Mouse (Mus musculus): ENCODE measurements around the gene Eps8. TPM values are rescaled to one million over a fixed set of nuclear protein-coding genes. Genes with fewer than 3 reads are reported as not detected.

The Eps8 gene
- total RNA-seq, 4 experiments from 2014 or later, result 39.1 to 47.8 (median 45.7) TPM

- DNase-seq (ENCODE audit: low spot score in 2 of 2), result no peak
Observed at GRCm38 (mm10) chr6:137621021-137621420, 33.7 kb downstream of the Eps8 start.

- no peak for DNase-seq (ENCODE audit: low spot score in 2 of 2)
Observed at GRCm38 (mm10) chr6:137613903-137614302, 40.8 kb downstream of the Eps8 start.

GRCm38 (mm10) chr6:137612071-137612547 is 42.6 kb downstream of the Eps8 start:
- DNase-seq (ENCODE audit: low spot score in 2 of 2), result no peak

- DNase-seq (ENCODE audit: low spot score in 2 of 2), result no peak
Observed at GRCm38 (mm10) chr6:137608160-137608930, 46.3 kb downstream of the Eps8 start.

DNA sequence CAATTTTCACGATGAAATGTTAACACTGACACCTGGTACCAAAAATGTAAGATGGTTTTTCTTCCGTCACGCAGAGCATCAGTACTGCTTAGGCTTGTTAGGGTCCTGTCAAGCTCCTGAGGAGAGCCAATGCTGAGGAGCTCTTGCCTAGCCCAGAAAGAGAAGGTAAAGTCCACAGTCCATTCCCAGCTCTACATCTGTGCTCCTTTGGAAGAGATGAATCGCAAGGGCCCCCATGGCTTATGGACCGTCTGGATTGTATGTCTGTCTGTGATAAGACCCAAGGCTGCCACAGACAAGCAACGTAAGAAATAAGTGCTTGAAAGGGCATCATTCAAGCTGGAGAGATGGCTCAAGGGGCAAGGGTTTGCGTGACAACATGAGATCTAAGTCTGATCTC is 48.1 kb downstream of the Eps8 start:
- DNase-seq (ENCODE audit: low spot score in 2 of 2), result no peak

DNA sequence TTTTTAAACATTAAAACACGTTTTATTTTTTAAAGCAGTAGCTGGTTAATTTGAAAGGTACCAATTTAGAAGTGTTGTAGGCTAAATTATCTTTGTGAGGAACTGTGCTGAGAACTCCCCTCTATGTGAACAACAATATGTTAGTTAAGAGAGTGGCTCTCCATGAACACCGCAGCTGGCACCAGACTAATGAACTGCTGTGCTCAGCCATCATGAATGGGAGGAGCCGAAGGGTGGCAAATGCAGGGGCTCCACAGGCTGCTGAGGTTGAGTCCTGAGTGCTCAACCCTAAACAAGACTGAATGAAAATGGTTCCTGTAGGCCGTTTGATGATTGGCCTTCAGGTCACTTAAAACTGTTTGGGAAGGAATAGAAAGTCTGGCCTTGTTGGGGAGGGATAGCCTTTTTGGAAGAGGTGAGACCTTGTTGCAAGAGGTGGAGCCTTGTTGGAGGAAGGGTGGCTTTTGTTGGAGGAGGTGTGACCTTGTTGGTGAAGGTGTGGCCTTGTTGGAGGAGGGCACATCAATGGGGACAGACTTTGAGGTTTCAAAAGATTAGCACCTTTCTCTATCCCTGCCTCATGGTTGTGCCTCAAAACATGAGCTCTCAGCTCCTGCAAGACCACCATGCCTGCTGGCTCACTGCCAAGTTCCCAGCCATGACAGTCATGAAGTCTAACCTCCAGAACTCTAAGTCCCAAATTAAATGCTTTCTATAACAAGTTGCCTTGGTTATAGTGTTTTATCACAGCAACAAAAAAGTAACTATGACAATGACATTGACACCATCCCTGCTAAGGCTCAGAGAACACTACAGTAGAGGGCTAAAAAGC is 50.0 kb downstream of the Eps8 start:
- no peak for DNase-seq (ENCODE audit: low spot score in 2 of 2)

DNA sequence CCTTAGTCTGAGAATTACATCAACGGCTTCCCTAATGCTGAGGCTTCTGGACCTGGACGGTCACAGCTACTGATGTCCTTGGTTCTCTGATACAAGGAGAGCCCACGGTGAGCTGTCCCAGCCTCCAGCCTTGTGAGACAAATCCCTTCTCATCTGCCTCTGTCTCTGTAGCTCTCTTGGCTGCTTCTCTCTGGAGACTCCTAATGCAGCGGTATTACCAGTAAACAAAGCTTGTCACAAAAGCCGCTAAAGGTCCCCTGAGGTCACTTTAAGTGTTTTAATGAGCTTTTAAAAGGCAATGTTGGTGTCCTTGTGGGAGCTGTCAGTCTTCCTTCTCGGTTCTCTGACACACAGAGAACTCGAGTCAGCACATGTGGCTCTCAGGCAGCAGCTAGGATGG is 56.4 kb downstream of the Eps8 start:
- no peak for DNase-seq (ENCODE audit: low spot score in 2 of 2)

- DNase-seq (ENCODE audit: low spot score in 2 of 2), result no peak
Observed at GRCm38 (mm10) chr6:137597442-137598058, 57.1 kb downstream of the Eps8 start.

GRCm38 (mm10) chr6:137592582-137592981 is 62.1 kb downstream of the Eps8 start:
- no peak for DNase-seq (ENCODE audit: low spot score in 2 of 2)

DNA sequence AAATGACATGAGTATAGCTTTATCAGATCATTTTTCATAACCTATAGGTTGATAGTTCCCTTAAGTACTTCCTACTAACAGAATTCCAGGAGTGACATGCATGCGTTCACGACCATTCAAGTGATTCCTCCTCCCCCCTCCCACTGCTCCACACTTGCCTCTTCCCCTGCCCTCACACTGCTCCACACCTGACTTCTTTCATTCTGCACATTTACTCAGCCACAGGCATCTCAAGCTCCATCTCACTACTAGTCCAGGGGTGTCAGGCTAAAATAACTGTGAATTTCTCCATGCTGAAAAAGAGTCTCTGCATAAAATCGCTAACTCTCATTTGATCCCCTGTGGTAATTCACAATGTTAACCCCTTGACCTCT is 65.4 kb downstream of the Eps8 start:
- no peak for DNase-seq (ENCODE audit: low spot score in 2 of 2)

DNA sequence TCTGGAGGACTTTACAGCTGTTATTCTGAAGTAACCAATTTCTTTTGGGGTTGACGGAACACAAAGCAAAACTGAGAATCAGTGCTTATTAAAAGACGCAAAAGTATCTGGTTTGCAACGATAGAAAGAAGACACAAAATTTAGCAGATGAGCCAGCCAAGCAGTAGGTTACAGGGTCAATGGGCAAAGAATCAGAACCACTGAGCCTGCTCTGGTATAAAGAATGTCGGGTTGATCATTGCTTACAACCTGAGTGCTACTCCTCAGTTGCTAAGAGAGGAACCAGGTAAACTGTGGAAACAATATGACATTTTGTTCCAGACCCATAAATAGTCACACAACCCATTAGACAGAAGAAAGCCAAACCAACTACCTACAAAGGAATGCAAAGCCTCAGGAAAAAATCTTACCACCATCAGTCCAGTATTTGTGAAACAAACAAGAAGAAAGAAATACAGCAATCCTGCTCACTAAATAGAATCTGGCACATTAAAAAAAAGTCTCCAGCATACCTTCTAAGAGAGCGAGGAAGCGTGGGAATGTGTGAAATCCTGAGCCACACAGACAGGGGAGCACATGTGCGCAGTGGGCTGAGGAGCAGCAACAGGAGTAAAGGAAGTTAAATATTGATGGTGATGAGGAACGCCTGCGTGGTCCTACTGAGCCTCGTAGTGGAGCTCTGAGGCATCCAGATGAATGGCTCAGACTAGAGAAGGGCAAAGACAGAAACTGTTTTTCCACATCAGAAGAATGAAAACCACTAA is 66.0 kb downstream of the Eps8 start:
- DNase-seq (ENCODE audit: low spot score in 2 of 2), result peak; percentile 29 to 45

- no peak for DNase-seq (ENCODE audit: low spot score in 2 of 2)
Observed at GRCm38 (mm10) chr6:137587866-137588265, 66.8 kb downstream of the Eps8 start.

DNA sequence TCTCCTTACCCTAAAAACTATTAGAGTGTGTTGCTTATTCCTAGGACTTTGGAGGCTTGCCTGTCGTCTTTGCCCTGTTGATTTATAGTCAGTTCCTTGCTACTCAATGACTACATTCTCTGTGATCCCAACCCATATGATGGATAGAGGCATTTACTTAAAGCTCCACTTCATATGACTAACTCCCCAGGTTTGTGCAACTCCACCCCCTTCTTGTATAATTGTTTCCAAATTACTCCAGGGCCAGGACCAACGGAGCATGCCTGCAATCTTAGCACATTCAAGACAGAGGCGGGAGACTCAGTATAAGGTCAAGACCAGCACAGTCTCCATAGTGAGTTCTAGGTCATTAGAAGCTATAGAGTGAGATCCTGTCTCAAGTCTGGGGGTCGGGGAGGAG is 69.4 kb downstream of the Eps8 start:
- DNase-seq (ENCODE audit: low spot score in 2 of 2), result no peak

GRCm38 (mm10) chr6:137583056-137583455 is 71.6 kb downstream of the Eps8 start:
- DNase-seq (ENCODE audit: low spot score in 2 of 2), result no peak

GRCm38 (mm10) chr6:137582207-137582889 is 72.3 kb downstream of the Eps8 start:
- DNase-seq (ENCODE audit: low spot score in 2 of 2), result no peak

DNA sequence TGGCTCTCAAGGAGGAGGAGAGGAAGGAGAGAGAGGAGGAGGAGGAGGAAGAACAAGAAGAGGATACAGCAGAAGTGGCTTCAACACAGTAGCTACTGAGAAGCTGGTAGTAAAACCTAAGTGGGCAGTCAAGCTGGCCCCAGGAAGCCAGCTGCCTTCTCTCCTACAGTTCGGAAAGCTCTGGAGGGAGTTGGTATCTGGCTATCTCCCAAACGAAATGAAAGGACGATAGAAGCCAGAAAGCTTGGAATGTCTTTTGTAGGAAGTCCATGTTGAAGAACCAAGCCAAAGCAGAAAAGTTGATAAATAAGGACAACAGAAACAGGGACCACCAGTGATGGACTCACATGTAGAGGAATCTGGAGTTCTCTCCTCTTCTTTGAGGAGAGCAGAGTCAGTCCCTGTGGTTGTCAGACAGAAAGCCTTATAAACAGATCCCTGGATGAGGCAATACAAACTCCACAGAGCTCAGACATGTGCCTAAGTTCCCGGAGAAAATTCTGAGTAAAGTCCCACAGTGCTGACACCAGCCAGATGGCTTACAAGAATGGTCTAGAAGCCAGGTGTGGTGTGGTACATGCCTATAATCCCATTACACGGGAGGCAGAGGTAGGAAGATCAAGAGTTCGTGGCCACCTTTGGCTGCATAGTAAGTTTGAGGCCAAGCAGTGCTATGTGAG is 73.2 kb downstream of the Eps8 start:
- DNase-seq (ENCODE audit: low spot score in 2 of 2), result no peak

DNA sequence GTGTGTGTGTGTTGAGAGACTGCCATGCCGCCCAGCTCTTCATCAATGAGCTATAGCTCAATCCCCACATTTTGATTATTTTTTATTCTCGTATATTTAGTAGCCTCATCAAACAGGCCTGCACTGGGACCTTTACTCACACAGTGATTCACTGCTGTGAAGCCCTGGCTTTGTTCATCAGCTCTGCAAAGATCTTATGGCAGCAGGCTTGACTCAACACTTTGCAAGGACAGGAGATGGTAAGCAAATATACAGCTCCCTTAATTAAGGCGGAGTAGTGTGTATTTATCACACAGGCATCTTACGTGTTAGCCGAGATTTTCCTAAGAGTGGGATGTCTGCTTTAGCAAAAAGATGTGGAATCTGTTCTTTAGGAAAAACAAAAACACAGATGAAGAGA is 74.2 kb downstream of the Eps8 start:
- DNase-seq (ENCODE audit: low spot score in 2 of 2), result no peak

GRCm38 (mm10) chr6:137576670-137577371 is 77.9 kb downstream of the Eps8 start:
- DNase-seq (ENCODE audit: low spot score in 2 of 2), result no peak

DNA sequence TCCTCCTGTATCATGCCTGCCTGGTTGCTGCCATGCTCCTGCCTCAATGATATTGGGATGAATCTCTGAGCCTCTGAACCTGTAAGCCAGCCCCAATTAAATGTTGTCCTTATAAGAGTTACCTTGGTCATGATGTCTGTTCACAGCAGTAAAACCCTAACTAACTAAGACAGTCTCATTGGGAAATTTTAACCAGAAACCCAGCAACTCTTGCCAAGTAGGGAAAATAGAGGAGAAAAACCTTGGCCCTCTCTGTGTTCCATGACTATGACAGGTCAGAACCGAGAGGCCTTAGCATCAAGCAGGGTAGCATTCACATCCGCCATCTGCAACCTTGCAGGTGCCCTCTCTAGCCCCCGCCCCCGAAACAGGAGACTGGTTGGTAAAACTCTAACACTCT is 78.6 kb downstream of the Eps8 start:
- DNase-seq (ENCODE audit: low spot score in 2 of 2), result no peak

DNA sequence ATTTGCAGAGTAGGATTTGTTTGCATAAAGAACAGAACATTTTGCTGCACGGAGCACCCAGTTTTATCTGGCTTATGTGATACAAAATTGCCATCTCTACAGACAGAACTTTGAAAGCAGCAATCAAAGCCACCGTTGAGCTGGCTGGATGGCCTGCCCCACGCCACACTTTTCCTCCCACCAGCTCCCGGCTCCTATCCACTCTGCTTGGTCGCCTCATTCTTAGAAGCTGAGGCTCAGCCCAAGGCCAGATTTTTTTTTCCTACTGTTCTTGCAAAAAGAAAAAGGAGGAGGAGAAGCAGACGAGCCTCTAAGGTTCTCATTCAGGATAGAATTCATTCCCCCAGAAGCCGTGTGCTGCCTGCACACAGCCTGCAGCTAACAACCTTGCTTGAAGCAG is 80.8 kb downstream of the Eps8 start:
- DNase-seq (ENCODE audit: low spot score in 2 of 2), result no peak
